9 mouse cellular contexts compared by ENCODE assay signal in genomic region chr4:150248009-150248408, GRCm38 (mm10). TPM values are rescaled to one million over a fixed set of nuclear protein-coding genes. Genes with fewer than 3 reads are reported as not detected.
DNase-seq lines count a peak whose midpoint lies in the region; ATAC-seq and TF ChIP-seq lines count a peak whose summit lies in the region.
"Had no signal": no experiment of that assay in that cellular context is flagged by ENCODE, and none has a peak within 500 bp of the region (broad histone marks: within the 10 kb centered on the region; RNA-seq: fewer than 3 reads in every experiment).

No protein-coding gene starts in this region.

- H3K4me1 ChIP-seq in heart, embryonic 12.5 days (replicated peaks) = peaks cover 28% of the 10 kb centered on the region
- peaks cover 2% of the 10 kb centered on the region; the same call in 1 of the 2 replicates for H3K4me1 ChIP-seq in bone marrow, adult 2 months (ENCODE audit: control insufficient read depth, insufficient read depth, low read length)
- H3K4me1 ChIP-seq in forebrain, embryonic 11.5 days (replicated peaks; ENCODE audit: control insufficient read depth, insufficient read depth, low read length) = 0 out of 2 replicates have a peak, but pooled peaks cover 2% of the 10 kb centered on the region
- H3K4me1 ChIP-seq in hindbrain, embryonic 16.5 days (ENCODE audit: control insufficient read depth, insufficient read depth, low read depth, low read length) = peaks cover 21% of the 10 kb centered on the region
- peaks cover 5% of the 10 kb centered on the region; the same call in 1 of the 2 replicates for H3K4me1 ChIP-seq in midbrain, embryonic 11.5 days (ENCODE audit: control insufficient read depth, insufficient read depth, low read length)

- H3K27ac ChIP-seq in heart, embryonic 12.5 days (ENCODE audit: poor library complexity, severe bottlenecking) = no peak overlapping the region
- H3K27ac ChIP-seq in bone marrow, adult 2 months (ENCODE audit: control insufficient read depth, insufficient read depth, low read depth, low read length, poor library complexity) = no peak overlapping the region
- no peak overlapping the region for H3K27ac ChIP-seq in forebrain, embryonic 11.5 days (ENCODE audit: low read depth, low read length)
- H3K27ac ChIP-seq in hindbrain, embryonic 16.5 days (ENCODE audit: low read depth, low read length) = no peak overlapping the region
- no peak overlapping the region for H3K27ac ChIP-seq in midbrain, embryonic 11.5 days (ENCODE audit: low read depth, low read length)

- WGBS in heart, embryonic 12.5 days = 75% methylated on average over 5 of the region's 5 CpGs
- WGBS in bone marrow, adult 2 months = 66% methylated on average over 5 of the region's 5 CpGs
- WGBS in forebrain, embryonic 11.5 days = 67% methylated on average over 5 of the region's 5 CpGs
- 65% methylated on average over 5 of the region's 5 CpGs for WGBS in hindbrain, embryonic 16.5 days
- 72% methylated on average over 5 of the region's 5 CpGs for WGBS in midbrain, embryonic 11.5 days

- peak; percentile 65 for DNase-seq in heart, adult 8-10 months (ENCODE audit: low spot score)
- DNase-seq in forebrain, embryonic 11.5 days (ENCODE audit: low spot score) = peak; percentile 79
- peak; percentile 59 to 64 for DNase-seq in left cerebral cortex, postnatal 36 days (ENCODE audit: low spot score in 2 of 2)
- peak; percentile 96 for DNase-seq in midbrain, embryonic 11.5 days (ENCODE audit: low spot score, missing footprints)
- peak; percentile 27 to 61 for DNase-seq in spleen, adult 18-20 months

- H3K27me3 ChIP-seq in heart, embryonic 12.5 days (replicated peaks) = no peaks in the 10 kb centered on the region
- H3K27me3 ChIP-seq in forebrain, embryonic 11.5 days (ENCODE audit: control insufficient read depth, insufficient read depth, low read length) = no peaks in the 10 kb centered on the region
- no peaks in the 10 kb centered on the region for H3K27me3 ChIP-seq in hindbrain, embryonic 16.5 days (replicated peaks; ENCODE audit: control insufficient read depth, insufficient read depth, low read length)
- H3K27me3 ChIP-seq in midbrain, embryonic 11.5 days (ENCODE audit: control insufficient read depth, insufficient read depth, low read length) = no peaks in the 10 kb centered on the region

- no peak overlapping the region for H3K9ac ChIP-seq in heart, embryonic 12.5 days
- no peak overlapping the region for H3K9ac ChIP-seq in forebrain, embryonic 11.5 days (ENCODE audit: low read length)
- H3K9ac ChIP-seq in hindbrain, embryonic 16.5 days (ENCODE audit: low read depth, low read length) = no peak overlapping the region
- no peak overlapping the region for H3K9ac ChIP-seq in midbrain, embryonic 11.5 days (ENCODE audit: low read length)

- H3K36me3 ChIP-seq in heart, embryonic 12.5 days = peaks cover 95% of the 10 kb centered on the region
- H3K36me3 ChIP-seq in forebrain, embryonic 11.5 days (ENCODE audit: control insufficient read depth, insufficient read depth, low read length) = peaks cover 24% of the 10 kb centered on the region
- H3K36me3 ChIP-seq in hindbrain, embryonic 16.5 days (ENCODE audit: control insufficient read depth, insufficient read depth, low read length) = peaks cover 35% of the 10 kb centered on the region
- peaks cover 43% of the 10 kb centered on the region for H3K36me3 ChIP-seq in midbrain, embryonic 11.5 days (ENCODE audit: control insufficient read depth, insufficient read depth, low read length)

- no peak overlapping the region for H3K4me2 ChIP-seq in heart, embryonic 12.5 days
- H3K4me2 ChIP-seq in forebrain, embryonic 11.5 days (ENCODE audit: low read depth, low read length, severe bottlenecking) = no peak overlapping the region
- H3K4me2 ChIP-seq in hindbrain, embryonic 16.5 days (ENCODE audit: low read length) = no peak overlapping the region
- no peak overlapping the region for H3K4me2 ChIP-seq in midbrain, embryonic 11.5 days

- H3K9me3 ChIP-seq in heart, embryonic 12.5 days (replicated peaks) = no peaks in the 10 kb centered on the region
- H3K9me3 ChIP-seq in forebrain, embryonic 11.5 days (ENCODE audit: control insufficient read depth, low read length) = no peaks in the 10 kb centered on the region
- H3K9me3 ChIP-seq in hindbrain, embryonic 16.5 days (ENCODE audit: control insufficient read depth, low read length) = no peaks in the 10 kb centered on the region
- no peaks in the 10 kb centered on the region for H3K9me3 ChIP-seq in midbrain, embryonic 11.5 days (ENCODE audit: control insufficient read depth, low read length)

- intact Hi-C loops in left cerebral cortex, postnatal 36 days (cut with DNase I) = loop anchor here (2.0 kb wide), 1 partner anchor 71 kb away; no protein-coding TSS in a partner anchor

- no peak; the same call in 1 of the 2 replicates for ATAC-seq in heart, embryonic 12.5 days (ENCODE audit: insufficient number of reproducible peaks, low FRiP score)
- no peak for ATAC-seq in forebrain, embryonic 11.5 days (replicated peaks; ENCODE audit: low FRiP score)
- peak; percentile 35; the same call in 1 of the 2 replicates for ATAC-seq in hindbrain, embryonic 16.5 days
- peak; percentile 54; the same call in 1 of the 2 replicates for ATAC-seq in midbrain, embryonic 11.5 days (ENCODE audit: low FRiP score)

- TF ChIP-seq POLR2A in bone marrow, adult 2 months (IDR thresholded peaks at IDR 0.05; ENCODE audit: borderline replicate concordance, control insufficient read depth, low read depth, low read length) = no peak

- peak; percentile 99 for TF ChIP-seq CTCF in bone marrow, adult 2 months (IDR thresholded peaks at IDR 0.05; ENCODE audit: control insufficient read depth, insufficient read depth, low read length)

- no peak overlapping the region for H3K4me3 ChIP-seq in heart, embryonic 12.5 days
- H3K4me3 ChIP-seq in bone marrow, adult 2 months (replicated peaks; ENCODE audit: control insufficient read depth, low read depth, low read length) = no peak overlapping the region
- H3K4me3 ChIP-seq in forebrain, embryonic 11.5 days (ENCODE audit: low read depth, low read length) = no peak overlapping the region
- no peak overlapping the region for H3K4me3 ChIP-seq in hindbrain, embryonic 16.5 days (ENCODE audit: low read length)
- no peak overlapping the region for H3K4me3 ChIP-seq in midbrain, embryonic 11.5 days (ENCODE audit: low read depth, low read length)

RNA-seq across cellular contexts. Expression of gene Eno1, which starts 11.5 kb away (rescaled TPM):
- 100 to 1,000 TPM; 110 to 133 (median 121) TPM for total RNA-seq in heart, adult 8-10 months (2022)
- polyA plus RNA-seq in heart, embryonic 12.5 days (2016; fragmentation: Nextera tagmentation; extraction: Ambion mirVana) = 2,142 and 2,173 TPM in 2 replicates
- polyA plus RNA-seq in bone marrow, adult 2 months (2011; ENCODE audit: insufficient read depth, insufficient read length, low replicate concordance, missing spikeins) = 26.0 and 96.4 TPM in 2 replicates
- polyA plus RNA-seq in forebrain, embryonic 11.5 days (2014; fragmentation: Nextera tagmentation; extraction: Ambion mirVana) = 1,858 and 1,977 TPM in 2 replicates
- polyA plus RNA-seq in hindbrain, embryonic 16.5 days (2015; fragmentation: Nextera tagmentation; extraction: Ambion mirVana) = 1,276 and 1,360 TPM in 2 replicates
- total RNA-seq in left cerebral cortex, postnatal 36 days (2021) = 100 to 1,000 TPM; 416 to 459 TPM
- polyA plus RNA-seq in midbrain, embryonic 11.5 days (2014; fragmentation: Nextera tagmentation; extraction: Ambion mirVana) = 1,438 and 1,518 TPM in 2 replicates

RNA-seq across cellular contexts. Expression of gene Rere, which starts 33.4 kb away (rescaled TPM):
- total RNA-seq in heart, adult 8-10 months (2022) = 10 to 100 TPM; 34.8 to 57.6 (median 51.3) TPM
- polyA plus RNA-seq in heart, embryonic 12.5 days (2016; fragmentation: Nextera tagmentation; extraction: Ambion mirVana) = 29.5 and 37.9 TPM in 2 replicates
- polyA plus RNA-seq in bone marrow, adult 2 months (2011; ENCODE audit: insufficient read depth, insufficient read length, low replicate concordance, missing spikeins) = 31.8 and 61.3 TPM in 2 replicates
- 51.6 and 56.2 TPM in 2 replicates for polyA plus RNA-seq in forebrain, embryonic 11.5 days (2014; fragmentation: Nextera tagmentation; extraction: Ambion mirVana)
- 25.4 and 27.2 TPM in 2 replicates for polyA plus RNA-seq in hindbrain, embryonic 16.5 days (2015; fragmentation: Nextera tagmentation; extraction: Ambion mirVana)
- total RNA-seq in left cerebral cortex, postnatal 36 days (2021) = 100 to 1,000 TPM in 1 of 2 experiments, 10 to 100 TPM in 1; 86.7 to 131 TPM
- 34.2 and 36.8 TPM in 2 replicates for polyA plus RNA-seq in midbrain, embryonic 11.5 days (2014; fragmentation: Nextera tagmentation; extraction: Ambion mirVana)

RNA-seq across cellular contexts. Expression of gene Car6, which starts 46.9 kb away (rescaled TPM):
- under 1 TPM in 1 of 4 experiments, not detected in 3; 0.29 TPM for total RNA-seq in heart, adult 8-10 months (2022)
- polyA plus RNA-seq in heart, embryonic 12.5 days (2016; fragmentation: Nextera tagmentation; extraction: Ambion mirVana) = not detected in 2 replicates
- not detected in 2 replicates for polyA plus RNA-seq in bone marrow, adult 2 months (2011; ENCODE audit: insufficient read depth, insufficient read length, low replicate concordance, missing spikeins)
- polyA plus RNA-seq in forebrain, embryonic 11.5 days (2014; fragmentation: Nextera tagmentation; extraction: Ambion mirVana) = not detected in 2 replicates
- not detected in 2 replicates for polyA plus RNA-seq in hindbrain, embryonic 16.5 days (2015; fragmentation: Nextera tagmentation; extraction: Ambion mirVana)
- total RNA-seq in left cerebral cortex, postnatal 36 days (2021) = not detected
- 0.25 TPM in 1 of 2 replicates, not detected in the other for polyA plus RNA-seq in midbrain, embryonic 11.5 days (2014; fragmentation: Nextera tagmentation; extraction: Ambion mirVana)
- total RNA-seq: layer of hippocampus, adult 18-20 months had no signal

Comparison
In these comparisons a context has a peak if more than half of its experiments do, and no peak if none do; other contexts are left out.
1. DNase-seq: peak in every context shown above with its lines; median percentile 96 in midbrain, embryonic 11.5 days; 79 in forebrain, embryonic 11.5 days; 65 in heart, adult 8-10 months; 62 in left cerebral cortex, postnatal 36 days; 44 in spleen, adult 18-20 months.
2. ATAC-seq: peak in hindbrain, embryonic 16.5 days (single experiment) and midbrain, embryonic 11.5 days (single experiment); none in heart, embryonic 12.5 days (single experiment) and forebrain, embryonic 11.5 days (single experiment).
3. RNA of gene Eno1, which starts 11.5 kb away (polyA plus RNA-seq): 2,142 to 2,173 TPM in heart, embryonic 12.5 days, 1,858 to 1,977 TPM in forebrain, embryonic 11.5 days, 1,438 to 1,518 TPM in midbrain, embryonic 11.5 days and 1,276 to 1,360 TPM in hindbrain, embryonic 16.5 days; 26.0 to 96.4 TPM in bone marrow, adult 2 months; every median in the first group is over 10 times any median in the second.